Comparison of ENCODE assay signal across 8 mouse cellular contexts in genomic region chr2:170507734-170508133, GRCm38 (mm10). TPM values are rescaled to one million over a fixed set of nuclear protein-coding genes. Genes with fewer than 3 reads are reported as not detected.
DNase-seq lines count a peak whose midpoint lies in the region.

No protein-coding gene starts in this region.

- DNase-seq in 3T3-L1 (ENCODE audit: low read depth, low spot score) = peak; percentile 95
- peak; percentile 65 for DNase-seq in Muller cell, postnatal 12 days (ENCODE audit: inconsistent ontology term)
- DNase-seq in cerebellum, adult 9-10 months = peak; percentile 90
- peak; percentile 81 for DNase-seq in gastrocnemius, adult 18-20 months (ENCODE audit: low spot score)
- DNase-seq in kidney, postnatal 25 days = peak; percentile 81 to 88
- DNase-seq in lung, adult 18-20 months = peak; percentile 76 to 77
- peak; percentile 88 for DNase-seq in retina, postnatal 1 day
- peak; percentile 84 for DNase-seq in thymus, postnatal 4 days

RNA-seq across cellular contexts. Expression of gene Cyp24a1, which starts 10.8 kb away (rescaled TPM):
- not detected for total RNA-seq in gastrocnemius, adult 18-20 months (2021)

RNA-seq across cellular contexts. Expression of gene Pfdn4, which starts 11.5 kb away (rescaled TPM):
- total RNA-seq in gastrocnemius, adult 18-20 months (2021) = 10 to 100 TPM; 11.8 to 12.9 TPM

Comparison
In these comparisons a context has a peak if more than half of its experiments do, and no peak if none do; other contexts are left out.
1. Peak in every context shown above with its lines: DNase-seq.